Mouse (Mus musculus): ENCODE measurements around the gene Pde8a. TPM values are rescaled to one million over a fixed set of nuclear protein-coding genes. Genes with fewer than 3 reads are reported as not detected.

The Pde8a gene
- 6.6 TPM for total RNA-seq (2023)

GRCm38 (mm10) chr7:81213347-81214152 is at the start of gene Pde8a:
Pde8a (plus strand) TSS chr7:81213596.

GRCm38 (mm10) chr7:81344544-81345446 is 131.4 kb downstream of the Pde8a start, which contains the start of gene Rps17:
Rps17 (minus strand) TSS chr7:81345254.

Other genes with a start within 250 kb of the Pde8a start
- 67.8 TPM for gene Zfp592, start 219.9 kb upstream of the Pde8a start, total RNA-seq (2023)
- gene Alpk3, start 156.0 kb upstream of the Pde8a start, total RNA-seq (2023), result 0.40 TPM
- 0.18 TPM for gene Slc28a1, start 98.8 kb upstream of the Pde8a start, total RNA-seq (2023)
- gene Rps17, start 131.7 kb downstream of the Pde8a start, total RNA-seq (2023), result 3,037 TPM
- not detected for gene Cpeb1, start 241.9 kb downstream of the Pde8a start, total RNA-seq (2023)

All from CD8-positive naive resting alpha-beta T cell, adult 57 days (primary cell).